Mouse (Mus musculus) left cerebral cortex, adult 2 months (tissue): ENCODE measurements around the gene Alg5. TPM values are rescaled to one million over a fixed set of nuclear protein-coding genes. Genes with fewer than 3 reads are reported as not detected.
A peak's percentile ranks its signal among the peaks of the same experiment; 100 is the strongest.

Experiments
- DNase-seq, 2 experiments: peaks; one replicate each; pipeline ENCODE4 v3.0.0; 2021 to 2022; ENCODE audit warnings: low spot score in 2 of 2, mixed read lengths in 1 of 2; ENCODE audit errors: extremely low spot score in 1 of 2
- H3K27ac ChIP-seq: fragments of 200-600 bp; 2 replicates; pipeline ENCODE4 v1.8.1; 2022
- H3K4me3 ChIP-seq: fragments of 200-600 bp; 2 replicates; pipeline ENCODE4 v1.8.1; 2022
- CTCF ChIP-seq: fragments of 200-600 bp; IDR thresholded peaks from 2 replicates; pipeline ENCODE4 v1.8.1; 2022; ENCODE audit warnings: antibody characterized with exemption, mild to moderate bottlenecking, moderate library complexity
- intact Hi-C: fragments of 180-260 bp; cut with DNase I; formaldehyde crosslinking; loops from one replicate; pipeline ENCODE4 v1.15.1; 2025
- total RNA-seq, 2 experiments: library from RNA; stranded (reverse); gene quantifications; 2 replicates each; pipeline ENCODE4 v1.2.3; 2021

The Alg5 gene
- total RNA-seq, 2 experiments from 2014 or later = 17.7 to 18.0 TPM

GRCm38 (mm10) chr3:54718947-54719346, 16.4 kb upstream of the Alg5 start:
- TF ChIP-seq CTCF = no peak
- intact Hi-C loops = no loop called here
- H3K27ac ChIP-seq = no peak overlapping the region
- no peak overlapping the region for H3K4me3 ChIP-seq
- DNase-seq = no peak

GRCm38 (mm10) chr3:54723741-54724500, 11.4 kb upstream of the Alg5 start:
- TF ChIP-seq CTCF = no peak
- H3K4me3 ChIP-seq = no peak overlapping the region
- no peak overlapping the region for H3K27ac ChIP-seq
- no peak for DNase-seq
- intact Hi-C loops = no loop called here

GRCm38 (mm10) chr3:54725344-54725743, 10.0 kb upstream of the Alg5 start:
- no peak overlapping the region for H3K27ac ChIP-seq
- intact Hi-C loops = no loop called here

GRCm38 (mm10) chr3:54727588-54727987, 7.8 kb upstream of the Alg5 start:
- Histone ChIP-seq H3K27ac (no peak overlapping the region), H3K4me3 (no peak overlapping the region)
- intact Hi-C loops = no loop called here
- DNase-seq = no peak
- TF ChIP-seq CTCF = no peak

More at GRCm38 (mm10) chr3:54725344-54725743, 10.0 kb upstream of the Alg5 start:
- no peak for TF ChIP-seq CTCF
- no peak overlapping the region for H3K4me3 ChIP-seq
- no peak for DNase-seq

GRCm38 (mm10) chr3:54728100-54728499, 7.2 kb upstream of the Alg5 start:
- Histone ChIP-seq H3K4me3 (no peak overlapping the region), H3K27ac (no peak overlapping the region)
- TF ChIP-seq CTCF = no peak
- DNase-seq = no peak
- intact Hi-C loops = no loop called here

- no peak overlapping the region for H3K27ac ChIP-seq
- no peak for TF ChIP-seq CTCF
- DNase-seq = no peak
- intact Hi-C loops = no loop called here
- H3K4me3 ChIP-seq = no peak overlapping the region
Observed at GRCm38 (mm10) chr3:54731626-54732150, 3.7 kb upstream of the Alg5 start.

- intact Hi-C loops = no loop called here
- TF ChIP-seq CTCF = no peak
- Histone ChIP-seq H3K4me3 (no peak overlapping the region), H3K27ac (no peak overlapping the region)
- DNase-seq = no peak
Observed at GRCm38 (mm10) chr3:54732371-54732770, 3.0 kb upstream of the Alg5 start.

- peak overlapping the region; percentile 99 for H3K4me3 ChIP-seq
- H3K27ac ChIP-seq = peak overlapping the region; percentile 100
- TF ChIP-seq CTCF = no peak
- DNase-seq = peak; percentile 91 to 95
- intact Hi-C loops = loop anchor here (1.0 to 5.0 kb wide), 5 partner anchors 22 to 328 kb away; partner anchors contain the start of gene Rfxap
Observed at GRCm38 (mm10) chr3:54734411-54735246, 710 bp upstream of the Alg5 start.

- TF ChIP-seq CTCF = no peak
- peak overlapping the region; percentile 99 for H3K4me3 ChIP-seq
- DNase-seq = no peak
- H3K27ac ChIP-seq = peak overlapping the region; percentile 100
- intact Hi-C loops = loop anchor here (5.0 kb wide), 1 partner anchor 326 kb away; no protein-coding TSS in a partner anchor
Observed at GRCm38 (mm10) chr3:54736101-54736927, 975 bp downstream of the Alg5 start.

GRCm38 (mm10) chr3:54737317-54737716, 2.0 kb downstream of the Alg5 start:
- H3K4me3 ChIP-seq = no peak overlapping the region
- intact Hi-C loops = loop anchor here (5.0 kb wide), 1 partner anchor 325 kb away; no protein-coding TSS in a partner anchor
- H3K27ac ChIP-seq = no peak overlapping the region
- DNase-seq = no peak
- no peak for TF ChIP-seq CTCF

- Histone ChIP-seq H3K4me3 (no peak overlapping the region), H3K27ac (no peak overlapping the region)
- no peak for TF ChIP-seq CTCF
- no peak for DNase-seq
- intact Hi-C loops = no loop called here
Observed at GRCm38 (mm10) chr3:54741965-54742364, 6.6 kb downstream of the Alg5 start.
